Mouse (Mus musculus) heart, adult 2 months (tissue): ENCODE measurements around the gene Smpd3. TPM values are rescaled to one million over a fixed set of nuclear protein-coding genes. Genes with fewer than 3 reads are reported as not detected.

ENCODE experiments used
- DNase-seq, 2 experiments: peaks; one replicate each; pipeline ENCODE4 v3.0.0; 2021
- H3K27ac ChIP-seq: fragments of 200-600 bp; 2 replicates; pipeline ENCODE4 v1.8.1; 2022
- H3K27me3 ChIP-seq: fragments of 200-500 bp; 2 replicates; pipeline ENCODE4 v1.6.1; 2012; ENCODE audit warnings: mild to moderate bottlenecking, low read length, inconsistent platforms, mixed read lengths; ENCODE audit not compliant: control insufficient read depth, insufficient read depth
- H3K36me3 ChIP-seq: fragments of 200-500 bp; 2 replicates; pipeline ENCODE4 v1.6.1; 2012; ENCODE audit warnings: low read length, inconsistent platforms; ENCODE audit not compliant: control insufficient read depth, insufficient read depth
- H3K4me1 ChIP-seq: fragments of 200-500 bp; 2 replicates; pipeline ENCODE4 v1.6.1; 2011; ENCODE audit warnings: low read length; ENCODE audit not compliant: control insufficient read depth, insufficient read depth
- H3K4me3 ChIP-seq: fragments of 200-600 bp; 2 replicates; pipeline ENCODE4 v1.8.1; 2022
- H3K79me2 ChIP-seq: fragments of 200-500 bp; replicated peaks from 2 replicates; pipeline ENCODE4 v1.6.1; 2012; ENCODE audit warnings: mild to moderate bottlenecking, inconsistent platforms, low read length, moderate library complexity, mixed read lengths; ENCODE audit not compliant: control insufficient read depth, insufficient read depth
- H3K9ac ChIP-seq: fragments of 200-500 bp; 2 replicates; pipeline ENCODE4 v1.6.1; 2012; ENCODE audit warnings: low read depth, mild to moderate bottlenecking, control low read depth, inconsistent platforms, low read length, mixed read lengths
- CTCF ChIP-seq: fragments of 200-600 bp; IDR thresholded peaks from 2 replicates; pipeline ENCODE4 v1.8.1; 2022; ENCODE audit warnings: antibody characterized with exemption, mild to moderate bottlenecking, moderate library complexity
- EP300 ChIP-seq: fragments of 200-500 bp; IDR thresholded peaks from 2 replicates; pipeline ENCODE4 v1.6.1; 2011; ENCODE audit warnings: low read depth, low read length, control low read depth; ENCODE audit not compliant: insufficient read depth
- POLR2A ChIP-seq: fragments of 200-500 bp; IDR thresholded peaks from 2 replicates; pipeline ENCODE4 v1.6.1; 2011; ENCODE audit warnings: mild to moderate bottlenecking, low read depth, low read length, control low read depth; ENCODE audit not compliant: insufficient read depth
- WGBS: fragments of 180-500 bp; shearing (Covaris S2); methylation state at CpG from one replicate; pipeline ENCODE4 v1.1.7; 2018; 5-methylcytosine and 5-hydroxymethylcytosine counted together
- intact Hi-C: fragments of 180-260 bp; cut with DNase I; formaldehyde crosslinking; loops from one replicate; pipeline ENCODE4 v1.15.1; 2025
- polyA plus RNA-seq: library from polyadenylated mRNA; depleted of rRNA; stranded (reverse); fragments of >200 nt; gene quantifications from 2 replicates; pipeline ENCODE4 v1.2.3, GENCODE M21; 2012
- total RNA-seq, 2 experiments: library from RNA; stranded (reverse); gene quantifications; 2 replicates each; pipeline ENCODE4 v1.2.3; 2021

Gene Smpd3
- total and polyA plus RNA-seq, 3 experiments = 2.1 to 3.1 (median 3.1) TPM

- Histone ChIP-seq H3K4me3 (no peak overlapping the region), H3K27ac (no peak overlapping the region), H3K27me3 (peaks cover 3% of the 10 kb centered on the region), H3K79me2 (no peaks in the 10 kb centered on the region), H3K9ac (no peak overlapping the region), H3K4me1 (no peaks in the 10 kb centered on the region; the same call in 1 of the 2 replicates), H3K36me3 (no peaks in the 10 kb centered on the region)
- intact Hi-C loops = loop anchor here (2.0 to 10.0 kb wide), 2 partner anchors 32 to 192 kb away; no protein-coding TSS in a partner anchor
- TF ChIP-seq CTCF (no peak), POLR2A (no peak), EP300 (no peak)
- WGBS = 5% methylated on average over 38 of the region's 41 CpGs
- DNase-seq = peak in 1 of 2 experiments; percentile 28
Measured at GRCm38 (mm10) chr8:106336561-106336960, 1.2 kb downstream of the Smpd3 start.

- H3K4me1 ChIP-seq = no peaks in the 10 kb centered on the region; the same call in 1 of the 2 replicates
- no peak overlapping the region for H3K9ac ChIP-seq
- no peak overlapping the region for H3K4me3 ChIP-seq
- TF ChIP-seq CTCF (no peak), POLR2A (no peak), EP300 (no peak)
- DNase-seq = no peak
- H3K27ac ChIP-seq = no peak overlapping the region
- intact Hi-C loops = loop anchor here (2.0 to 10.0 kb wide), 2 partner anchors 31 to 191 kb away; no protein-coding TSS in a partner anchor
- H3K27me3 ChIP-seq = peaks cover 3% of the 10 kb centered on the region
- 72% methylated on average over 4 of the region's 4 CpGs for WGBS
- no peaks in the 10 kb centered on the region for H3K36me3 ChIP-seq
- H3K79me2 ChIP-seq = no peaks in the 10 kb centered on the region
Measured at GRCm38 (mm10) chr8:106336031-106336430, 1.8 kb downstream of the Smpd3 start.

GRCm38 (mm10) chr8:106335196-106335595, 2.6 kb downstream of the Smpd3 start:
- Histone ChIP-seq H3K36me3 (no peaks in the 10 kb centered on the region), H3K4me1 (no peaks in the 10 kb centered on the region; the same call in 1 of the 2 replicates), H3K27me3 (peaks cover 3% of the 10 kb centered on the region), H3K27ac (no peak overlapping the region), H3K79me2 (no peaks in the 10 kb centered on the region), H3K9ac (no peak overlapping the region), H3K4me3 (no peak overlapping the region)
- 49% methylated on average over 4 of the region's 4 CpGs for WGBS
- TF ChIP-seq CTCF = peak; percentile 59
- TF ChIP-seq EP300 = no peak
- no peak for TF ChIP-seq POLR2A
- no peak for DNase-seq
- intact Hi-C loops = loop anchor here (2.0 to 10.0 kb wide), 2 partner anchors 68 to 190 kb away; no protein-coding TSS in a partner anchor

- H3K79me2 ChIP-seq = no peaks in the 10 kb centered on the region
- H3K27me3 ChIP-seq = peaks cover 3% of the 10 kb centered on the region
- no peak for TF ChIP-seq POLR2A
- TF ChIP-seq EP300 = no peak
- no peak overlapping the region for H3K4me3 ChIP-seq
- no peak overlapping the region for H3K9ac ChIP-seq
- intact Hi-C loops = loop anchor here (10.0 kb wide), 1 partner anchor 189 kb away; no protein-coding TSS in a partner anchor
- DNase-seq = no peak
- no peak overlapping the region for H3K27ac ChIP-seq
- 37% methylated on average over 8 of the region's 8 CpGs for WGBS
- H3K4me1 ChIP-seq = no peaks in the 10 kb centered on the region
- no peaks in the 10 kb centered on the region for H3K36me3 ChIP-seq
Measured at GRCm38 (mm10) chr8:106333346-106333745, 4.4 kb downstream of the Smpd3 start.

DNA sequence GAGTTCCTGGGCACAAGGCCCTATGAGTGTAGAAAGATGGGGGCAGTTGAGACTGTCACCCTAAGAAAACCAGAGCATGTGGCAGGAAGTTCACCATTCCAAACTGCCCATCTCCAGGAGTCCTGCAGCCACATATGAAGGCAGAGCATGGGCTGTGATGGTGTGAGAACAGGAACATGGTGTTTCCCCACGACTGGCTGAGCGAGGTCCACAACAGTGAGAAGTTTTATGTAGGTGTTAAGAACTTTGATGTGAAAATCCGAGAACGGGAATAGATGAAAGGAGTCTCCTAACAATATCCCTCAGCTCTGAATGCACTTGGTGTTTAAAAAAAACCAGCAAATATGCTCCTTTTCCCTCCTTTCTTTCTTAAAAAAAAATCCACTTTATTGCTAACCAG, 5.3 kb downstream of the Smpd3 start:
- TF ChIP-seq EP300 (no peak), CTCF (no peak), POLR2A (no peak)
- peaks cover 3% of the 10 kb centered on the region for H3K27me3 ChIP-seq
- intact Hi-C loops = loop anchor here (10.0 kb wide), 1 partner anchor 188 kb away; no protein-coding TSS in a partner anchor
- H3K27ac ChIP-seq = no peak overlapping the region
- no peak overlapping the region for H3K4me3 ChIP-seq
- H3K79me2 ChIP-seq = no peaks in the 10 kb centered on the region
- H3K4me1 ChIP-seq = no peaks in the 10 kb centered on the region
- no peak overlapping the region for H3K9ac ChIP-seq
- H3K36me3 ChIP-seq = no peaks in the 10 kb centered on the region
- no peak for DNase-seq
- 83% methylated on average over 4 of the region's 4 CpGs for WGBS

GRCm38 (mm10) chr8:106326624-106327023, 11.2 kb downstream of the Smpd3 start:
- TF ChIP-seq POLR2A (no peak), CTCF (no peak), EP300 (no peak)
- no peak overlapping the region for H3K4me3 ChIP-seq
- WGBS = 76% methylated on average over 4 of the region's 4 CpGs

More at GRCm38 (mm10) chr8:106326624-106327023, 11.2 kb downstream of the Smpd3 start:
- Histone ChIP-seq H3K27ac (no peak overlapping the region), H3K79me2 (no peaks in the 10 kb centered on the region), H3K4me1 (no peaks in the 10 kb centered on the region), H3K36me3 (no peaks in the 10 kb centered on the region), H3K9ac (no peak overlapping the region), H3K27me3 (no peaks in the 10 kb centered on the region)
- intact Hi-C loops = no loop called here
- no peak for DNase-seq
